Mouse (Mus musculus) kidney, embryonic 14.5 days (tissue): ENCODE measurements around the gene Urah. TPM values are rescaled to one million over a fixed set of nuclear protein-coding genes. Genes with fewer than 3 reads are reported as not detected.

Source experiments
- ATAC-seq: fragments of 200-750 bp; cut with Nextera tagmentation; 2 replicates; pipeline ENCODE4 v1.8.0; 2017; ENCODE audit warnings: moderate number of reproducible peaks, mild to moderate bottlenecking, moderate TSS enrichment, moderate library complexity; ENCODE audit not compliant: low FRiP score, low TSS enrichment
- H3K27ac ChIP-seq: fragments of 300-500 bp; sonication (generic); 2 replicates; pipeline ENCODE4 v1.5.1; 2014; ENCODE audit warnings: low read depth, mild to moderate bottlenecking, low read length, moderate library complexity, mixed read lengths
- H3K27me3 ChIP-seq: fragments of 300-500 bp; sonication (generic); 2 replicates; pipeline ENCODE4 v1.6.1; 2014; ENCODE audit warnings: mild to moderate bottlenecking, low read length; ENCODE audit not compliant: control insufficient read depth, insufficient read depth
- H3K36me3 ChIP-seq: fragments of 300-500 bp; sonication (generic); 2 replicates; pipeline ENCODE4 v1.6.1; 2014; ENCODE audit warnings: low read length, mixed read lengths; ENCODE audit not compliant: control insufficient read depth, insufficient read depth
- H3K4me1 ChIP-seq: fragments of 300-500 bp; sonication (generic); 2 replicates; pipeline ENCODE4 v1.6.1; 2014; ENCODE audit warnings: low read length, mixed read lengths; ENCODE audit not compliant: control insufficient read depth, insufficient read depth
- H3K4me2 ChIP-seq: fragments of 300-500 bp; sonication (generic); replicated peaks from 2 replicates; pipeline ENCODE4 v1.6.1; 2014; ENCODE audit warnings: low read depth, mild to moderate bottlenecking, low read length
- H3K4me3 ChIP-seq: fragments of 300-500 bp; sonication (generic); 2 replicates; pipeline ENCODE4 v1.5.1; 2014; ENCODE audit warnings: mild to moderate bottlenecking, low read length
- H3K9ac ChIP-seq: fragments of 300-500 bp; sonication (generic); 2 replicates; pipeline ENCODE4 v1.6.1; 2014; ENCODE audit warnings: low read depth, mild to moderate bottlenecking, low read length, moderate library complexity
- H3K9me3 ChIP-seq: fragments of 300-500 bp; sonication (generic); 2 replicates; pipeline ENCODE4 v1.6.1; 2016; ENCODE audit warnings: low read length; ENCODE audit not compliant: control insufficient read depth
- WGBS: fragments of 180-500 bp; shearing (Covaris S2); extraction: QIAGEN DNeasy Blood & Tissue Kit; methylation state at CpG from one replicate; pipeline ENCODE4 v1.1.7; 2014; 5-methylcytosine and 5-hydroxymethylcytosine counted together
- polyA plus RNA-seq: library from polyadenylated mRNA; unstranded; fragments of >200 nt; fragmentation: Nextera tagmentation; extraction: Ambion mirVana; gene quantifications from 2 replicates; pipeline ENCODE4 v1.2.1, GENCODE M21; 2014

Urah gene
- polyA plus RNA-seq, 1 experiment from 2014 or later = 0.85 TPM

DNA sequence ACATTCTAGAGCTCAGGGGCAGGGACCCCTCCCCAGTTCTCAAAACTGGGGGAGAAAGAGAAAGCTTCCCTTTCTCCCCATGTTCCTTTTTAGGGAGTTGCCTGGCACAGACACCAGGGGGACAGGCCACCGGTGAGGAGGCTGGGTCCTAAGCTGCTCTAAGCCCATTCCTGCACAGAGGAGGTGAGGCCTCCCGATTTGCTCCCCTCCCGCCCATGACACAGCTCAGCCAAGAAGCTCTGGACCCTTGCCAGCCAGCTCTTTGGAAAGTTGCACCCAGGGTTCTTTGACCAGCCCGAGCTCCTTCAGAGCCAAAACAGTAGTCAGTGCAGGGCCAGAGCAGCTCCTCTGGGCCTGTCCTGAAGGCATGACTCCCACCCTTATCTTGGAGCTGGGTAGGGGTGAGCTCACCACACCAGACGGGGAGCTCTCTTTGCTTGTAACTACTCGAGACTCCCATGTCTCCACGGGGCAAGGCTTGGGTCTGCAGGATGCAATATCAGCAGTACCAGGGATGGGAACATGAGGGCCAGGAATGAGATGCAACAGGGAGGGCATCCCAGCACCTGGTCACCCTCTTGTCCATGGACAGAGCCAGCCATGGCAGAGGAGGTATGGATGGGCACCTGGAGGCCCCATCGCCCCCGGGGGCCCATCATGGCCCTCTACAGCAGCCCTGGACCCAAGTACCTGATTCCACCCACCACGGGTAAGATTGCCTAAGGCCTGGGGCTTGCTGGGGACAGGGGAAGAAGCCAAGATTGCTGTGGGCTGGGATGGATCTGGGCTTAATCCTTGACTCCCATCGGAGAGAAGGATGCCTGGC is 13.2 kb downstream of the Urah start, which contains the start of gene Odf3:
TSS of gene Odf3 (plus strand) at position 51 of the 826 bp plus-strand sequence.
- Histone ChIP-seq H3K27me3 (no peaks in the 10 kb centered on the region), H3K9me3 (no peaks in the 10 kb centered on the region), H3K9ac (no peak within 1 kb of the TSS), H3K36me3 (peaks cover 15% of the 10 kb centered on the region), H3K4me2 (no peak within 1 kb of the TSS), H3K27ac (no peak within 1 kb of the TSS), H3K4me3 (no peak within 1 kb of the TSS), H3K4me1 (no peaks in the 10 kb centered on the region)
- 67% methylated on average over 11 of the region's 11 CpGs for whole genome bisulfite sequencing
- no peak for ATAC-seq

DNA sequence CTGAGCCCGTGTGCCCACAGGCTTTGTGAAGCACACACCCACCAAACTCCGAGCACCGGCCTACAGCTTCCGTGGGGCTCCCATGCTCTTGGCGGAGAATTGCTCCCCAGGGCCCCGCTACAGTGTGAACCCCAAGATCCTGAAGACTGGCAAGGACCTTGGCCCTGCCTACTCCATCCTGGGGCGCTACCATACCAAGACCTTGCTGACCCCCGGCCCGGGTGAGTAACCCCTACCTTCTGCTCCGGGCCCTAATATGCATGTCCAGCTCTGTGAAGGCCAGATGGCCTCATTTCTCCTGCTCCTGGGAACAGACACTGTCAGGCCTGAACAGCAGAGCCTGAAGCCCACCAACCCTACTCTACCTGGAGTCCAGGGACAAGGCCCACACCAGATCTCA is 13.8 kb downstream of the Urah start:
- Histone ChIP-seq H3K4me2 (no peak overlapping the region), H3K36me3 (peaks cover 22% of the 10 kb centered on the region), H3K9me3 (no peaks in the 10 kb centered on the region), H3K4me3 (no peak overlapping the region), H3K27ac (no peak overlapping the region), H3K9ac (no peak overlapping the region), H3K27me3 (no peaks in the 10 kb centered on the region), H3K4me1 (no peaks in the 10 kb centered on the region)
- no peak for ATAC-seq
- 88% methylated on average over 10 of the region's 10 CpGs for WGBS

DNA sequence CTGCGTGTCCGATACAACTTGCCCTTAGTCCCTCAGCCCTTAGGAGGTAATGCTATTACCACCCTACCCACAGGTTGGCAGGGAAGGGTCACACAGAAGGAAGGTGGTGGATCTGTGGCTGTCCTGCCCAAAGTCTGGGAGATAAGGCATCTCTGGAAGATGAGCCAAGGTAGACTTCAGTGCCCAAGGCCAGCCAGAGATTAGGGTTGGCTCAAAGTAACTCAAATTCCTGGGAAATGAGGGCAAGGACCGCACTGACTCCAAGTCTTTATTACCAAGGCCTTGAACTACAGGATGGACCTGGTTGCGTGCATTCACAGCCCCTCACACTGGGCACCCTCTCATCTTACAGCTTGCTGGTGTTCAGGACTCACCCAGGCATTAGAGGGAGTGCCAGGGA is 17.1 kb downstream of the Urah start:
- no peak for ATAC-seq
- Histone ChIP-seq H3K36me3 (peaks cover 35% of the 10 kb centered on the region), H3K9ac (no peak overlapping the region), H3K27me3 (no peaks in the 10 kb centered on the region), H3K4me3 (no peak overlapping the region), H3K4me2 (no peak overlapping the region), H3K9me3 (no peaks in the 10 kb centered on the region), H3K4me1 (peaks cover 7% of the 10 kb centered on the region; the same call in 1 of the 2 replicates), H3K27ac (no peak overlapping the region)
- WGBS = 87% methylated on average over 4 of the region's 4 CpGs

DNA sequence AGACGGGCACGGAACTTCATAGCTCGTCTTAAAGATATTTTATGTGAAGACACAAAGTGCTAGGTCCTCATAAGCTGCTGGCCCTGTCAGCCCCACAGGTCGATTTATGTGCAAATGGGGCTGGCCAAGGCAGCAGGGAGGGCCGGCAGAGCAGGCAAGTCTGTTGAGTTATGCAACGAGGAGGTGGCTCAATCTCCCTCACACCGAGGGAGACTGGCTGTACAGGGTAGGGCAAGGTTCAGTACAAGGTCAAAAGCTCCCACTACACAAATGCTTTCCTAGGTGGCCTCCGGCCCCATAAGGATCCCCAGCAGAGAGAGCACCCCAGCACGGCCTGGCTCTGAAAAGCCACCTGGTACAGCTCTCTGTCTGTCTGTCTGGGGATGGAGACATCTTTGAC is 18.6 kb downstream of the Urah start:
- Histone ChIP-seq H3K27ac (no peak overlapping the region), H3K9me3 (no peaks in the 10 kb centered on the region), H3K27me3 (no peaks in the 10 kb centered on the region), H3K36me3 (peaks cover 35% of the 10 kb centered on the region), H3K4me1 (peaks cover 14% of the 10 kb centered on the region), H3K4me3 (no peak overlapping the region), H3K9ac (no peak overlapping the region), H3K4me2 (no peak overlapping the region)
- no peak for ATAC-seq
- WGBS = 86% methylated on average over 9 of the region's 9 CpGs

DNA sequence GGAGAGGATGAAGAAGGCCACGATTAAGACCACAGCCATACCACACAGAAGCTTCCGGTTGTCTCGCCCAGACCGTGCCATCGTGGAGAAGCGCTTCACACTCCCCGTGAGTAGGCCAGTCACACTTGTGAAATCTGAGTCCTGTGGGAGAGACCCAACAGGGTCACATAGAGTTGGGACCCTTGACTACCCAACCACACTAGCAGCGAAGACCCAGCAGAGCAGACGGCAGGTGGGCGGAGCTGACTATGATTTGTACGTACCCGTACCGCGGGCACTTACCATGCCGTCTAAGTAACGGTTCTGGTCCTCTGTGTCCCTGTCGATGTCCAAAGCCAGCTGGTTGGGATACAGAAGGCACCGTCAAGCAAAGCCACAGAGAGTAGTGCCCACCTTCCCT is 19.7 kb downstream of the Urah start:
- ATAC-seq = no peak
- Histone ChIP-seq H3K9ac (no peak overlapping the region), H3K27me3 (no peaks in the 10 kb centered on the region), H3K4me2 (peak overlapping the region; percentile 88; the same call in 1 of the 2 replicates), H3K27ac (no peak overlapping the region), H3K36me3 (peaks cover 41% of the 10 kb centered on the region), H3K4me3 (no peak overlapping the region; the same call in 1 of the 2 replicates), H3K9me3 (no peaks in the 10 kb centered on the region), H3K4me1 (peaks cover 15% of the 10 kb centered on the region)
- 87% methylated on average over 18 of the region's 18 CpGs for WGBS

DNA sequence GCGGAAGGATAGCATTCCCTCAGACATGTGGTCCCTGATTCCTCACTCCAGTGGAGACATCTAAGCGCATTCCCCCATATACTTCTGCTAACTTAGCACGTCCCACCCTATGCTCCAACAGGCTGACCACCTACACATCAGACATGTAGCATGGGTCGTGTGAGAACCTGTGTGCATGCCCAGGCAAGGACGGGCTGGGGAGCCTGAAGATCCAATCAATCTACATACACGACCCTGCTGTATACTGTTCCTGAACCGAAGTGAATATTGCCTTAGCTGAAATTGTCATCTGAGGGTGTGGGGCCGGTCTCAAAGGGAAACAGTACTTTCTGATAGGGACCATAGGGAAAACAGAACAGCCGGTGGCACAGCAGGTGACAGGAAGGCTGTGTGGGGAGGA is 20.4 kb downstream of the Urah start:
- H3K9ac ChIP-seq = peak overlapping the region; percentile 92
- no peak overlapping the region for H3K27ac ChIP-seq
- WGBS = 77% methylated on average over 9 of the region's 9 CpGs
- H3K9me3 ChIP-seq = no peaks in the 10 kb centered on the region
- peaks cover 15% of the 10 kb centered on the region for H3K4me1 ChIP-seq
- ATAC-seq = no peak
- H3K4me3 ChIP-seq = peak overlapping the region; percentile 52
- H3K4me2 ChIP-seq = peak overlapping the region; percentile 88
- peaks cover 43% of the 10 kb centered on the region for H3K36me3 ChIP-seq
- H3K27me3 ChIP-seq = no peaks in the 10 kb centered on the region

DNA sequence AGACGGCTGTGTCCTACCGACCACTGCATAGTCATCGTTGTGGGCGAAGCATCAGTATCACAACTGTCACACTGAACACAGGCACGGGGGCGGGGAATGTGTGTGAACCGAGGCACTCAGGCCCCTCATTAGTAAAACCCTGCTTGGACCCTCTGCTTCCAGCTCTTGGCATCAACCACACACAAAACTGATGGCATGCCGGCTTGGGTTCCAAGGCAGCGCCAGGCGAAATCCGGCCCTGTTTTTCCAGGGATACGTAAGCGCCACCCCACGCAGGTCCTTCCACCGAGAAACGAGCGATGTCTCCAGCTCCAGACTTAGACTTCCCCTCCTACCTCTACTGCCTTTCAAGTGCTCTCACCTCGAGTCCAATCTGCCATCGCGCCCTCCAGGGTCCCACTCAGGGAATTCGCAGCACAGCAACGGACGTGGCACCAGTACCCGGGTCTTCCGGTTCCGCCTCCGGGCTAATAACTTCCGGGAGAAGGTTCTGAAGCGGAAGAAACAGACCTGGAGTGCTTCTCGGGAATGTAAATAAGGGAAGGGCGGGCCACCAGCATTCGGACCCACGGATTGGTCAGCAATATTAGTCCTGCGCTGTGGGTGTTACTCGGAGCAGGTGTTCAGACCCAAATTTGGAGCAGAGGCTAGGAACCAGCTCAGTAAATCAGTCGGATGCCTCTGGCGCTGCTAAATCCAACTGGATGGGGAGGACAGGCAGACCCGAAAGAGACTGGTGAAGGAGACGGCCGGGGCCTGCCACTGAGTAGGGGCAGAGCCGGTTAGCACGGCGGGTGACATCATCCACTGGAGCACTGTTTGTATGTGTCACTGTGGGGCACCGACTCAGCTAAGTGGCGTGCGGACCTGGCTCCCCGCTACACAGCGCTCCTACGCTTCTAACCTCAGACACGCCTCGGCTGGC is 21.3 kb downstream of the Urah start, which contains the start of gene Gm45785:
TSS of gene Gm45785 (minus strand) at position 472 of the 925 bp plus-strand sequence.
- H3K27me3 ChIP-seq = no peaks in the 10 kb centered on the region
- under 1% methylated on average over 51 of the region's 51 CpGs for WGBS
- H3K4me3 ChIP-seq = peak within 1 kb of the TSS; percentile 52
- peak; percentile 82 for ATAC-seq
- peak within 1 kb of the TSS; percentile 92 for H3K9ac ChIP-seq
- peak within 1 kb of the TSS; percentile 75 for H3K27ac ChIP-seq
- peak within 1 kb of the TSS; percentile 88 for H3K4me2 ChIP-seq
- H3K36me3 ChIP-seq = peaks cover 52% of the 10 kb centered on the region
- no peaks in the 10 kb centered on the region for H3K9me3 ChIP-seq
- peaks cover 15% of the 10 kb centered on the region for H3K4me1 ChIP-seq

DNA sequence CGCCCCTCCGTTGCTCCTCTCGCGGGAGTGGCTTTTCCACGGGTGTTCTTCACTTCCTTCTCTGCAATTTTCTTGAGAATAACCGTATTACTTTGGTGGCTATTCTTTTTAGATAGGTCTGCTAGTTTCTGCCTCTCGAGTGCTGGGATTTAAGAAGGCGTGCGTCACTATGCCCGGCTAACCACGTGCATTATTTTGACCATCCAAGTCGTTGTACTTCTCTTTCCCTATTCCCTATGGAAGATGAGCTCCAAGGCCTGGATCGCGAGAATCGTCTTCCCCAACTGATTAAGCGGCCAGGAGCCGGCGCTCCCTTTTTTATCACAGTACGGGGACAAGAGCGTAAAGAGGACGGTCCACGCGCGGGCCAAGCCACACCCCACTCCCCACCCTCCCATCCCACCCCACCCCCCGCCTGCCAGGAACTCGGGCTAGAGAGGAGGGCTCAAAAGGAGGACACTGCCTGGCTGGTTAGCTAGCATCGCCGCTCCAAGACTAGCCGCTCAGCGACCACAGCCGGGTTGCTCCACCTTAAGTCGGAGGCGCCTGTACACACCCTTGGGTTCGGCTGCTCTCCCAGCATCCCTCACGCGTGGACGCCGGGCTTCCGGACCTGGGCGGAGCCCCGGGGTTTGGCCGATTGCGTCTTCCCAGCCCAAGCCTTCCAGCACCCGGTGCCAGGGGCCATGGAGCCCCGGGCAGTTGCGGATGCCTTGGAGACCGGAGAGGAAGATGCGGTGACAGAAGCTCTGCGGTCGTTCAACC is 22.1 kb downstream of the Urah start, which contains the start of gene Ric8a:
TSS of gene Ric8a (plus strand) at position 173 of the 765 bp plus-strand sequence.
- H3K27ac ChIP-seq = peak within 1 kb of the TSS; percentile 75
- peak; percentile 84 for ATAC-seq
- H3K4me1 ChIP-seq = peaks cover 15% of the 10 kb centered on the region
- H3K4me2 ChIP-seq = peak within 1 kb of the TSS; percentile 88
- peak within 1 kb of the TSS; percentile 52 for H3K4me3 ChIP-seq
- WGBS = under 1% methylated on average over 49 of the region's 50 CpGs
- no peaks in the 10 kb centered on the region for H3K9me3 ChIP-seq
- peak within 1 kb of the TSS; percentile 92 for H3K9ac ChIP-seq
- H3K36me3 ChIP-seq = peaks cover 55% of the 10 kb centered on the region
- no peaks in the 10 kb centered on the region for H3K27me3 ChIP-seq
